Mouse (Mus musculus) megakaryocyte progenitor cell, adult 5-6 weeks (primary cell): ENCODE results near the gene Pot1a. TPM values are rescaled to one million over a fixed set of nuclear protein-coding genes. Genes with fewer than 3 reads are reported as not detected.

Source experiments
- ATAC-seq: replicated peaks from 2 replicates; pipeline ENCODE4 v1.8.0; 2016; ENCODE audit warnings: mild to moderate bottlenecking, moderate TSS enrichment, inconsistent platforms; ENCODE audit not compliant: poor library complexity
- total RNA-seq, 2 experiments: library from RNA; stranded (forward) in 1 of 2; stranded (reverse) in 1 of 2; fragments of 157-497, 149-512 nt in 1 of 2; fragments of 200-1000 nt in 1 of 2; gene quantifications; 2 replicates each; pipeline versions ENCODE4 v1.2.3 to v1.2.4; 2015 to 2017

Pot1a gene
- total RNA-seq (2015) (33.4 and 48.6 TPM in 2 replicates), total RNA-seq (2017) (33.5 and 39.0 TPM in 2 replicates)

DNA sequence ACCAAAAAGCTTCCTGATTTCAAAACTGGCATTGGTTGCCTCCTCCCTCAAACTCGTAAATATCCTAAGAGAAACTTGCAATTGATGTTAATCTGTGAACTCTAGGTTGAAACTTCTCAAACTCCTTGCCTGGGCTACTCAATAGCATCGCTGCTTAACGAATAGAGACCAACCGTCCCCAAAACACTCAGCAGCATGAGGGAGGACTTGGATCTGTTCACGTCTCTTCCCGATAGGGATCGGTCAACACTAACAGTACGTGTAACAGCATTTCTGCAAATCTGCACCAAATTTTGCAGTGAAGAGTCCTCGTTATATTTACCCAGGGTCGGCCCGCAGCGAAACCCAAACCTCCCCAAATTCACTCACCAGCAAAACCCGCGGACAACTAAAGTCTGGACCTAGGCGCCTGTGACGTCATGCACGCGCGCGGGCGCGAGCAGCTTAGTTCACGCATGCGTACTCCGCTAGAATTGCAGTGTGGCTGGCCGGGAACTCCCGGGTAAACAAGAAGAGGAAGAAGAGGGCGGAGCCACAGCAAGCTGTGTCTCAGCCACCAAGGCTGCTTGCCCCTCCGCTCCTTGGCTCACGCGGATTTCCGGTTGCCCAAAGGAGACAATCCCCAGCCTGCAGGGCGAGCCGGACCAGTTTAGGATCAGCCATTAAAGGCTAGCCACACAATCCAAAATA lies at the start of gene Pot1a:
TSS of gene Pot1a (minus strand) at position 441 of the 690 bp plus-strand sequence.
- ATAC-seq, result peak; percentile 97

DNA sequence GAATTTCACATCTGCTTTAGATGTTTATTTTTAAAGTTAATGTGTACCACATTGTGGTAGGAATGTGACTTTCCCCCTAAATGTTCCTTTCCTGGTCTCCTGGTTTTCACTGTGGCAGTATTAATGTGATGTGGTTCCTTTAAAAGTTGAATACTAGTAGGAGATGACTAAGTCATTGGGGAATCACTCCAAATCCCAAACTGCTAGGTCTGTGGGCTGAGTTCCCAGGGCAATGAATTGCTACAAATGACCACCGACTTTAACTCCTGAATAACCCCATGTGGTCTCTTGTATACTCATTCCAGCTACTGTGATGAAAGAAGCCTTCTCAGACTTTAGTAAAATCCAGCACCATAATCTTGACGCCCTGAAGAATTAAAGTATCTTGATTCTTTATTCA lies 27.2 kb upstream of the Pot1a start:
- no peak for ATAC-seq

DNA sequence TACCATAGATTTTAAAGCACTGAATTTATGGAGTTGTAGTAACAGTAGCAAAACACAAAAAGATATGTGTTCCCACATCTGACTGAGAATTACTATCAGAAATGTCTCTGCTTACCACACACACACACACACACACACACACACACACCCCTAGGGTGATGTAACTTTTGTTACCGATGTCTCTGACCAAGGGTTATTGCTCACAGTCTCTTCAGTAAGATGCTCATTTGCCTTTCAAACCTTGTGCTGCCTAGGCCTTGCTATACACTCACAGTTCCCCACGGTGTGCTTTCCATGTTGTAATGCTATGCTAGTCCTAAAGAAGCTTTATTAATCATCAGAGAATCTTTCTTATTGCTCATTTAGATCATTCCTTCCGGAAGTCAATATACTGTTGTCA lies 3.0 kb downstream of the Pot1a start:
- ATAC-seq, result no peak

DNA sequence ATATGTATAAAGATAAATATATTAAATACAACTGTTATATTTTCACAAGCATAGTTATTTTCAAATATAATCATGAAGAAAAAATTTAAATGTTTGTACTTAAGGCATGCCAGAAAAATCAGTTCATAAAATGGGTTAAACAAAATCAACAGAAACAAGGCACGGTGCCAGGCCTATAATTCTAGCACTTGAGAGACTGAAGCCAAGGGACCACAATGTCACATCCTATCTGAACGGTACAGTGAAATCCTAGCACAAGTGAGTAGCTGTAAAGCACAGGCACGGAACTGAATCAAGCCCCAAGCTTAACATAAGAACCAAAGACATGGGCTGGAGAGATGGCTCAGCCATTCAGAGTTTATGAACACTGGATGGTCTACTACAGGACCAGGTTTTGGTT lies 6.8 kb downstream of the Pot1a start:
- ATAC-seq, result no peak

DNA sequence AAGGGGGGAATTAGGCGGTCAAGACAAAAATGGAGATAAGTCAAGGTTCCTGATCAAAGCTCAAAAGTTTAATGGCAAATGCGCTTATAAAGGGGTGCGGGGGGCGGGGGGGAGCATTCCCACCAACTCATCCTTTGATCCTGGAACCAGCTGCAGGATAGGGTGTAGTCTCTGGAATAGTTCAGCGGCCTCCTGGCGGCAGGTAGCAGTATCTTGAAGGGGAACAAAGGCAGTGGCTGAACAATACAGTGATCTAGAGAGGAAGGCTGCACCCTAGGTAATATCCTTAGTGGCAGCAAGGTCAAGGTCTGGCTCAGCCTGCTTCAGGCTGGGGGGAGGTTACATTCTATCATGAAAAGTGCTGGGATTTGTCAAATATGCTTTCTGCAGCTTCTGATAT lies 7.8 kb downstream of the Pot1a start:
- ATAC-seq, result no peak

DNA sequence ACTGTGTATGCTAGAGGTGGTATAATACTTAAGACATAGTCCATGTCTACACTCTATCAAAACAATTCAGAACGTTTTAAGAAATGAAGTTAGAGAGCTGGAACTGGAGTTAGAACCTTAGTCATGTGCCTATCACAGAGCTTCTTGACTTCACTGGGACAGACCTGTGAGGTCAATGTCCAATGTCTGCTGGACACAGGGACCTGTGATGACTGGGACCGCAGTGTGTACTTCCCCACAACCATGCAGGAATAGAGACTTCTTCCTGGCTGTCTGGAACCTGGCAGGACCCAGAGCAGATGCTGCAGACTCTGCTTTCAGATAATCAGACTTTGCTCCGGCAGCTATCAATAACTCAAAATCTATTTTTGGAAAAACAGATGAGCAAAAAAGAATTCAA lies 40.8 kb downstream of the Pot1a start:
- ATAC-seq, result no peak

DNA sequence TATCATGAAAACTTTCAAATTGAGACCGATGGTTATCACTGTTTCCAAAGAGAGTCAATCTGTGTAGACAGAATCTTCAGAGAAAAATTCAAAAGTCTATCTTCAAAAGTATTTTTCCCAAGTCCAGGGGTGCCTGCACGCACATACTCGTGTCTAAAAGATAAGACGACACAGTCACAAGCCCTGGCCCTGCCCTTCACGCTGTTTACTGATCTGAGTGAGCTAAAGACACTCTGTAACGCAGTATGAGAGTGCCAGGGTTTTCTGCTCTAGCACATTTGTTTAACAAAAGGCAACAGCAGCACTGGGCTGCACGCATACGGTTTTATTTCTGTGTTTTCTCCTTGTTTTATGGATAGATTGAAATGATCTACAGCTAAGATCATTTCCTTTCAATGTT lies 41.5 kb downstream of the Pot1a start:
- no peak for ATAC-seq

DNA sequence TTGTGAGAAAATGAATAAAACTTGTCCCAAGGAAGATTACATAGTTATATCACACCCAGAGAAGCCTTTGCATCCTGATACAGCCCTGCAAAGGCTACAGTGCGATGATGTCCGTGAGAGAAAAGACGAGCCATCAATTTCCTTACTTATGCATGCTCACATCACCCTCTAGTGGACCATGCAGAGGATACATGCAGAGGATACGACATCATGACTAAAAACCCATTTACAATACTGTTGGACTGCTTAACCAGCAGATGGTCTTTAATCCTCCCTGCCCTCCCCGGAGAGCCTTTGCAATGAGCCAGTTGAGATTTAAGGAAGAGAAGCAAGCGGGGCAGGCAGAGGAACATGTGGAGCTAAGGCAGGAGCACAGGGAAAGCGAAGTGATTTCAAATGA lies 42.0 kb downstream of the Pot1a start:
- ATAC-seq, result peak; percentile 74

DNA sequence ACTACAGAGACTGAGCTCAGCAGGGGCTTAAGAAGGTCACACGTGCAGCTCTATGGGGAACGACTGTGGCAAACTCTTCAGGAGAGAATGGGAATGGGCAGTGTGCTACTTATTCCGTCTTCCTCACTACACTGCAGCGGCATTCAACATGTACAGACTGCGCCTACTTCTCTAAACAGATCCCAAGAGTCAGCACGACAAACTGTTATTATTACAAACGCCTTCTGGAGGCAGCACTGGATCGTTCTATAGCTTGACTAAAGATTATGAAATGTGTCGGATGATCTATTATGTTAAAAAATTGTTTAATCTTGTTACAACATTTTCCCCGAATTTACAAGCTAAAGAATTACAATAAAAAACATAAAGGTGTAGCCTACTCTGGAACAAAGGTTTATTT lies 42.8 kb downstream of the Pot1a start:
- no peak for ATAC-seq

DNA sequence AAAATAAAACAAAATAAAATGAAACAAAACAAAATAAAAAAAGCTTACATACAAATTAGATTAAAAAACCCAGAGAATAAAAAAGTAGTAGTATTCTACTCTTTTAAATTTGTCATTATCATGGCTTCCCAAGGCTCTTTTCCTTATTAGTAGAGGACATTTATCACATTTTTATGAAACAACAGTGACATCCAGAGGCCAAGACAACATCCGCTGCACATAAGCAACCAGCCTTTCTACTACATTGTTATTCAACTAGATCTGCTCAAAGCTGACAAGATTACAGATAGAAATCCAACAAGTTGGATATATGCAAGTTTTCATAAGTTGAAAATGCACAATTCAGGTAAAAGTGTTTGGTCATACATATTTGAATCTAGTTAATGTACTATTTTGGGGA lies 56.4 kb downstream of the Pot1a start:
- ATAC-seq, result no peak

DNA sequence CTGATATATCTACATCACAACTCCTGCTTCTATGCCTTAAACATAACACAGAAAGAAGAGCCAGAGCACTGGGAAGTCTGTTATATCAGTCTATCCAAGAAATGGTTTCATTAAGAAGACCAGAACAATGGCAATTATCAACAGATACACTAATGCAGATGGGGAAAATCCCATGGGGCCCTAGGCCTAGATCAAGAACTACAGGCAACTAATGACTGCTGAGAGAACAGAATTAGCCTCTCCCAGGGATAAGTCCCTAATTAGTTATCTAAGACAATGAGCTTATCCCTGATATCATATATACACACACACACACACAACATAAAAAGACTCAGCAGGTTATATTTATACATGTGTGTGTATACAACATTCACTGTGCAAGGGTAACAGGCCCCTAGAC lies 72.5 kb downstream of the Pot1a start:
- ATAC-seq, result no peak

DNA sequence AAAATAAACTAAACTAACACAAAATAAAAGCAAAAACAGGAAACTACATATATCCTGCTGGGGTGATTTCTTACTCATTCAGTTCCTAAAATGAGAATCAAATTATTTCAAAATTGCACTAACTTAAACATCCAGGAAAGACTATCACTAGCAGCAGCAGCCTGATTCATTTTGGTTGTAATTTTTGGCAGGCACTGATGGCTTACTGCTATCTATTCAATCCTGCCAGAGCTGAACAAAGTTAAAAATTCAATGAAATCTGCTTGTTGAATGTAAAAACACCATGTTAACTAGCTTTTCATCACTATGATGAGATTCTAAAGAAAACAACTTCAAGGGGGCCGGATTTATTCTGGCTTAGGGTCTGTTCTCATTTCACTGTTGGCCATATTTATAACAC lies 82.5 kb downstream of the Pot1a start:
- no peak for ATAC-seq

DNA sequence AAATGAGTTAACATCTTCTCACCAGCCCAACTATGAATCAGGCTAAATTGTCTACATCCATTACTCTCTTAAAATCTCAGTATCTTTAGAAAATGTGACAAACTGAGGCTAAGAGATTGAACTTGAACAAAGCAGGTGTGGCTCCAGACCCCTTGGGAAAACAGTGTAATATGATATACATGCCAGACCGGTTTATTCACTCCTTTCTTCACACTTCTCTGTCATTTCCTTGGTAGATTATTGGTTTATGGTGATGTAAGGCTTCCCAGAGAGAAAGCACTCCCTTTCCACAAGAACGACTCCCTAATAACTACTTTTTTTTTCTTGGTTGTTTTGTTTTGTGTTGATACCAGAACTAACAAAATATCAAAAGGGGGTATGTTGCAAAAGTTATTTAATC lies 98.4 kb downstream of the Pot1a start:
- no peak for ATAC-seq

DNA sequence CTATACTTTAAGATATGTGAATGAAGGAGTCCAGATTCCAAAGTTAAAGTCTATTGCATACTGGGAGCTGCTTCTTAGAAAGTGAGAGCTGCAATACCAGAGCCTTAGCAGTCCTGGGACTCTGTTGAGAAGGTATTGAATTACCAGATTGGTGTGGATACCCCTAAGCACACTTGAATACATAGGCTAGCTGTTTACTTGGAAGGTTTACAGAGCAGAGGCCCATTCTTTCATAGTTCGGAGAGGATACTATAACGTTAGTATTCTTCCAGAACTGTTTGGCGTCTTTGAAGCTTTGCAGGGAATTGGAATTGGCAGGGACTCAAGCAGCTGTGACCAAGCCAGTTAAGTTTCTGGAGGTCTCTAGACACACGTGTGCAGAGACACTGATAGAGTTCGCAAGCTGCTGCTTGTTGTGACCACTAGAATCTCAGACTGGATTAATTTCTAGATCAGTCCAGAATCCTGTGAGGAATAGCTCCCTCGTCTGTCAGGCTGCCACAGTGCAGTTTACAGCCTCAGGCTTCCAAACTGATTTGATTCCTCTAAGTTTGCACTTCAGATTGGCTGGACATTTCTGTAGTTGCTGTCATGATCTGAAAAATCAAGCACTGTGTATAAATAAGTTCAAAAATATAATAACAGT lies 99.7 kb downstream of the Pot1a start:
- no peak for ATAC-seq

DNA sequence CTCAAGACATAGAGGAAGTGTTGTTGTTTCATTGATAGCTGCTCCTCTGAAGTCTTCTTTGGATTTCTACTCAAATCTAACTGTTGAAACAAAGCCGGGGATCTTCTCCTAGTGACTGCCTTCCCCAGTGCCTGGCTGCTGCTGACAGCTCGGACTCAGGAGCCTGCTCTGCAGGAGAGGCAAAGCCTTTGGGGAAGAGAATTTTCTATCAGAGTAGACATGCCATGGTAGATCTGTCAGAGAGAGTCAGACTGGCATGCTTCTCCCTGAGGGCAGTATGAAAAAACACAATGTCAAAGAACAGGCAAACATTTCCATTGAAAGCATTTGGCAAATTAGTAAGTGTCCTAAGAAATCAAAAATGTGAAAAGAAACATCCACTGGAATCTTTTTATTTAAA lies 109.1 kb downstream of the Pot1a start:
- no peak for ATAC-seq

Other genes starting within 250 kb of the Pot1a start
- gene Gpr37, start 118.5 kb downstream of the Pot1a start, total RNA-seq (2015), result not detected in 2 replicates
- gene Gpr37, start 118.5 kb downstream of the Pot1a start, total RNA-seq (2017), result not detected in 2 replicates